Mouse (Mus musculus): ENCODE results near the gene Prpf39. TPM values are rescaled to one million over a fixed set of nuclear protein-coding genes. Genes with fewer than 3 reads are reported as not detected.

The Prpf39 gene
- polyA plus RNA-seq (2017; shearing (Covaris generic)): 89.4 TPM

DNA sequence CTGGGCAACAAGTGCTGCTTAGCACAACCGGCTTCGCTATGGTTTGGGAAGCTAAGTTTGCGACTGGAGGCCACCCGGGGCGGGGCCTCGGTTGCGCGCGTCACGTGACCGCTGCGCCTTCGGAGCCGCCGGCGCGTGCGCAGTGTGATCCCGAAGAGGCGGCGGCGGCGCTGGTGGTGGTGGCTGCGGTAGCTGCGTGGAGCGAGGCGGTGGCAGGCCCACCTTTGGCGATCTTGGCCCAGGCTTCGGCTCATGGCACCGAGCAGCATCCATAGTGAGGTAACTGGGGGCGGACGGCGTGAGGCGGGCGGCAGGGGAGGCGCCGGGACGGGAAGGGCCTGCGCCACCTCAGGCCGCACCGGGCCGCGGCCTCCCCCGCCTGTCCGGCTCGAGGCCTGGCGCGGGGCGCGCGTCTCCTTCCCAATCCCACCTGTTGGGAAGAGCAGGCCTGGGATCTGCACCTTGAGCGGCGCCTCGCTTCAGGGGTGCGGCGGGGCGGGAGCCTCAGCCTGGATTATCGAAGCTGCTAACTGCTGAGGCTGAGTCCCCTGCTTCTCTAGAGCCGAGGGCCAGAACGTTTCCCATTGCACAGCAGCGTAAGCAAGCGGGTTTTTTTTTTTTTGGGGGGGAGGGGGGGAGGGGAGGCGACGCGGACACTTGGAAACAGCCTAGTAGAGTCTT lies at the start of gene Prpf39:
Prpf39 (plus strand) TSS at position 144 of the 681 bp plus-strand sequence.

DNA sequence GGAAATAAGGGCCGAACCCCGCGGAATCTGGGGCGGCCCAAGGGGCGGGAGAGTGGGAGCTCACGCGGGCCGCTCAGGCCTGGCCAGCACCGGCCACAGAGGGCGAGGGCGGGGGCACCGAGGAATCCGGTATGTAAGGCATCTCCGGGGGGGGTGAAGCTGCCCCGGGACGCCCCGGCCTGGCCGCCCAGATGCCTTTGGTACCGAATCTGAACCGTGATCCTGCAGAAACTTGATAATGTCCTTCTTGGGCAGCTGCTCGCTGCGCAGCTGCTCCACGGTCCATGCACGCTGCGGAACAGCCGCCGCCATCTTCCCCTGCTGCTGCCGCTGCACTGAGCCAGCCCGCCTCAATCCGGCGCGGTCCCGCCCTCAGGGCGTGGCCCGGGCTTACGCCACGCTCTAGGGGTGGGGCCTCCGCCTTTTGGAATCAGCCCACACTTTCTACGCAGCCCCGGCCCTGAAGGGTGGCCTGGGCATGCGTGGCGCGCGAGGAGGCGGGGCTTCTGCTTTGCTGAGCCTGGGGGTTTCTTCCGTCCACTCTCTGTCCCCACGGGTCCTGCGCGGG lies 37.6 kb downstream of the Prpf39 start, which contains the start of gene Fkbp3:
Fkbp3 (minus strand) TSS at position 397 of the 568 bp plus-strand sequence.

DNA sequence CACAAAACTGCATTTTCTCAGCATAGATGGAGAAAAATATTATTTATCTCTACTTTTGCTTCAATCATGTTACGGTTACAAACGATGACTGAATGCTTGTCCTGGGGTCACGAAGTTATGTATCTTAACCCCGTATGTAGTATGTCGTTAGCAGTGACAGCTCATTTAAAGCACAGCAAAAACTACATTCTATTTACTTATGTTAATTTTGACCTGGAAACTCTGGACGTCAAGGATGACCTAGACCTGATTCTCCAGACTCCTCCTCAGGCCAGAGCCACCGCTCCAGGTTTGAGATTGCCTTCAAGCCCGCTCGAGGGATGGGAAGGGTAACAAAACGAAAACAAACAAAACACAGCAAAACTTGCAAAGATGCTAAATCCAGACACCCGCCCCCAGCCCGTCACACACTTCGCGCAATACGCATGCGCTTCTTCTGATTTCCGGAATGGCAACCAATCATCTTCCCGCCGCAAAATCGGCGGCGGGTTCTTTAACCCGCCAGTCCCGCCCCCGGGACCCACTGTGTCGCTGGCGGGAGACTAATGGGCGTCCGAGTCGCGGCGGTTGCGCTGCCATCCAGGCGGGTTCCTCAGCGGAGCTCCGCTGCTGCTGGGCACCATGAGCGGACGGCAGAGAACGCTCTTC lies 39.1 kb downstream of the Prpf39 start, which contains the start of gene Fancm:
Fancm (plus strand) TSS at position 519 of the 648 bp plus-strand sequence.

Other genes starting within 250 kb of the Prpf39 start
- gene Gm527, start 118.4 kb upstream of the Prpf39 start, polyA plus RNA-seq (2017; shearing (Covaris generic)): 15.2 TPM
- 21.6 TPM for gene Klhl28, start 70.8 kb upstream of the Prpf39 start, polyA plus RNA-seq (2017; shearing (Covaris generic))
- 48.3 TPM for gene Togaram1, start 70.5 kb upstream of the Prpf39 start, polyA plus RNA-seq (2017; shearing (Covaris generic))
- gene Fkbp3, start 37.7 kb downstream of the Prpf39 start, polyA plus RNA-seq (2017; shearing (Covaris generic)): 172 TPM
- gene Fancm, start 39.3 kb downstream of the Prpf39 start, polyA plus RNA-seq (2017; shearing (Covaris generic)): 13.4 TPM
- 0.62 TPM for gene Mis18bp1, start 136.3 kb downstream of the Prpf39 start, polyA plus RNA-seq (2017; shearing (Covaris generic))
- gene Wdr20rt, start 189.2 kb downstream of the Prpf39 start, polyA plus RNA-seq (2017; shearing (Covaris generic)): not detected

Data from effector memory CD4-positive, alpha-beta T cell, adult 5 months (primary cell).